Mouse (Mus musculus) testis, adult 2 months (tissue): ENCODE measurements at regions not wholly inside any gene's neighbourhood (a gene's known extent, or its start where the extent isn't known, plus 50 kb on each side); places are given as distances from the start of the nearest gene placed in this dataset.

Experiments used
- CTCF ChIP-seq: fragments of 200-500 bp; IDR thresholded peaks from 2 replicates; pipeline ENCODE4 v1.5.1; 2012; ENCODE audit warnings: low read depth, mild to moderate bottlenecking, inconsistent platforms, low read length, moderate library complexity; ENCODE audit not compliant: control insufficient read depth, insufficient read depth, insufficient replicate concordance
- POLR2A ChIP-seq: fragments of 200-500 bp; IDR thresholded peaks from 2 replicates; pipeline ENCODE4 v1.6.1; 2012; ENCODE audit warnings: low read depth, mild to moderate bottlenecking, inconsistent platforms, low read length, moderate library complexity; ENCODE audit not compliant: control insufficient read depth

DNA sequence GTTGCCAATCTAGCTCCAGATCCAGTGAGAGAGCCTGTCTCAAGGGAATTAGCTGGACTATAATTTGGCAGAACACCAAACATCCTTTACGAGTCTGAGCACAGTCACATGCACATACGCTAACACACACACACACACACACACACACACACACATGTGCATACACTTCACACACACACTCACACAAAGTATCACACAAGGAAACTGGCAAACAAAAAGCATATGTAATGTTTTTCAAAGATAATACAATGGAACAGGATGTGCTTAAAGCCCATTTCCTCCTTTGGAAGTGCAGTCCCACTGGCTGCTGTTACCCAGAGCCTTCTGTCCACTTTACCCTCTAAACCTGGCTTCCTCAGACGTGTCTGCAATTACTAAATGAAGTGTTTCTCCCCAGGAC is 226.2 kb upstream of the Cited2 start:
- TF ChIP-seq POLR2A (no peak), CTCF (no peak)
